Mouse (Mus musculus): ENCODE measurements around the gene Dhx35. TPM values are rescaled to one million over a fixed set of nuclear protein-coding genes. Genes with fewer than 3 reads are reported as not detected.

Dhx35 gene
- total and polyA plus RNA-seq, 2 experiments: 6.5 to 8.2 TPM

GRCm38 (mm10) chr2:158898469-158899196 lies 104.0 kb downstream of the Dhx35 start:
- Histone ChIP-seq H3K9ac (ENCODE audit: low read depth, low read length) (no peak overlapping the region), H3K4me3 (ENCODE audit: insufficient read depth, low read depth, low read length) (no peak overlapping the region), H3K27me3 (ENCODE audit: control insufficient read depth, insufficient read depth, low read length) (no peaks in the 10 kb centered on the region), H3K4me1 (ENCODE audit: control insufficient read depth, insufficient read depth, low read length) (no peaks in the 10 kb centered on the region), H3K36me3 (ENCODE audit: control insufficient read depth, insufficient read depth, low read length) (no peaks in the 10 kb centered on the region), H3K79me2 (ENCODE audit: control insufficient read depth, insufficient read depth, low read length) (no peaks in the 10 kb centered on the region), H3K27ac (replicated peaks; ENCODE audit: insufficient read depth, low read depth, low read length) (no peak overlapping the region)
- DNase-seq (ENCODE audit: extremely low read depth, low read depth, low spot score): no peak
- WGBS: 53% methylated on average over 13 of the region's 13 CpGs
- TF ChIP-seq CTCF (IDR thresholded peaks at IDR 0.05; ENCODE audit: low read depth, low read length) (no peak), POLR2A (IDR thresholded peaks at IDR 0.05; ENCODE audit: extremely low read depth, insufficient read depth, low read length) (no peak)

Other genes starting within 250 kb of the Dhx35 start
- not detected in 2 replicates for gene Slc32a1, start 184.0 kb upstream of the Dhx35 start, total RNA-seq (2014; rRNA removed)
- gene Slc32a1, start 184.0 kb upstream of the Dhx35 start, polyA plus RNA-seq (2012; rRNA removed): not detected in 2 replicates
- 6.3 and 6.9 TPM in 2 replicates for gene Actr5, start 169.9 kb upstream of the Dhx35 start, total RNA-seq (2014; rRNA removed)
- gene Actr5, start 169.9 kb upstream of the Dhx35 start, polyA plus RNA-seq (2012; rRNA removed): 3.4 and 4.6 TPM in 2 replicates
- gene Ppp1r16b, start 129.4 kb upstream of the Dhx35 start, total RNA-seq (2014; rRNA removed): 2.4 and 3.4 TPM in 2 replicates
- 0.70 and 0.99 TPM in 2 replicates for gene Ppp1r16b, start 129.4 kb upstream of the Dhx35 start, polyA plus RNA-seq (2012; rRNA removed)
- gene Fam83d, start 26.7 kb upstream of the Dhx35 start, total RNA-seq (2014; rRNA removed): 0.09 and 0.74 TPM in 2 replicates
- 0.15 and 0.22 TPM in 2 replicates for gene Fam83d, start 26.7 kb upstream of the Dhx35 start, polyA plus RNA-seq (2012; rRNA removed)

All from liver, adult 2 months (tissue).